Mouse (Mus musculus): ENCODE measurements around the gene Sgsm2. TPM values are rescaled to one million over a fixed set of nuclear protein-coding genes. Genes with fewer than 3 reads are reported as not detected.

Gene Sgsm2
- total RNA-seq, 4 experiments from 2014 or later = 80.5 to 93.7 (median 88.2) TPM

Small RNAs within 50 kb of the gene (microRNA-seq; reads per million reads assigned to microRNA genes)
- 1.5 to 2.1 reads per million in 2 experiments for gene Mir6926

Other genes with a start within 250 kb of the Sgsm2 start
- gene Cluh, start 247.6 kb downstream of the Sgsm2 start, total RNA-seq (2022) = 10 to 100 TPM; 63.0 to 77.5 (median 73.7) TPM
- gene Pafah1b1, start 172.4 kb downstream of the Sgsm2 start, total RNA-seq (2022) = 100 to 1,000 TPM; 355 to 437 (median 395) TPM
- 10 to 100 TPM; 19.4 to 25.3 (median 24.4) TPM for gene Mettl16, start 126.2 kb downstream of the Sgsm2 start, total RNA-seq (2022)
- gene Mnt, start 66.1 kb downstream of the Sgsm2 start, total RNA-seq (2022) = 10 to 100 TPM; 31.4 to 36.4 (median 33.8) TPM
- 10 to 100 TPM; 29.8 to 38.1 (median 30.8) TPM for gene Tsr1, start 1.0 kb upstream of the Sgsm2 start, total RNA-seq (2022)
- 10 to 100 TPM; 30.7 to 33.6 (median 31.9) TPM for gene Smg6, start 28.8 kb upstream of the Sgsm2 start, total RNA-seq (2022)
- 10 to 100 TPM; 78.8 to 86.2 (median 81.8) TPM for gene Srr, start 28.9 kb upstream of the Sgsm2 start, total RNA-seq (2022)